Mouse (Mus musculus): ENCODE results near the gene Manbal. TPM values are rescaled to one million over a fixed set of nuclear protein-coding genes. Genes with fewer than 3 reads are reported as not detected.

Gene Manbal
- polyA plus RNA-seq, 1 experiment, result 54.2 TPM

- Histone ChIP-seq H3K4me1 (ENCODE audit: control insufficient read depth, insufficient read depth, low read length) (no peaks in the 10 kb centered on the region), H3K4me3 (ENCODE audit: insufficient read depth, low read length) (no peak overlapping the region), H3K27ac (ENCODE audit: insufficient read depth, low read length) (no peak overlapping the region)
- TF ChIP-seq CTCF (IDR thresholded peaks at IDR 0.05; ENCODE audit: borderline replicate concordance, insufficient read depth, low read length), result no peak
- TF ChIP-seq POLR2A (IDR thresholded peaks at IDR 0.05; ENCODE audit: low read depth, low read length), result no peak
Observed at GRCm38 (mm10) chr2:157389591-157389921, 22.2 kb downstream of the Manbal start.

GRCm38 (mm10) chr2:157392331-157392730 is 24.9 kb downstream of the Manbal start:
- no peak overlapping the region for H3K4me3 ChIP-seq (ENCODE audit: insufficient read depth, low read length)
- TF ChIP-seq CTCF (IDR thresholded peaks at IDR 0.05; ENCODE audit: borderline replicate concordance, insufficient read depth, low read length) (no peak), POLR2A (IDR thresholded peaks at IDR 0.05; ENCODE audit: low read depth, low read length) (no peak)
- no peak overlapping the region for H3K27ac ChIP-seq (ENCODE audit: insufficient read depth, low read length)
- H3K4me1 ChIP-seq (ENCODE audit: control insufficient read depth, insufficient read depth, low read length), result no peaks in the 10 kb centered on the region

DNA sequence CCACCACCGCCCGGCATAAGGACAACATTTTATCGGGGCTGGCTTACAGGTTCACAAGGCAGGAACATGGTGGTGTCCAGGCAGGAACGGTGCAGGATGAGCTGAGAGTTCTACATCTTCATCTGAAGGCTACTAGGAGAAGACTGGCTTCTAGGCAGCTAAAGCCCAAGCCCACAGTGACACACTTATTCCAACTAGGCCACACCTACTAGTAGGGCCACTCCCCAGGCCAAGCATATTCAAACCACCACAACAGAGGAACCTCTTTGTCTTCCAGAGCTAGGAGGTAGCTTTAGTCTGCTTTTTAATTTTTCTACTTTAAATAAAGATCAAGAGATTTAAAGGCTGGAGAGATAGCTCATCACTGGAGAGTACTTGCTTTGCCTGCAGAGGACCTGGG is 26.2 kb downstream of the Manbal start:
- Histone ChIP-seq H3K27ac (ENCODE audit: insufficient read depth, low read length) (no peak overlapping the region), H3K4me3 (ENCODE audit: insufficient read depth, low read length) (no peak overlapping the region), H3K4me1 (ENCODE audit: control insufficient read depth, insufficient read depth, low read length) (no peaks in the 10 kb centered on the region)
- TF ChIP-seq CTCF (IDR thresholded peaks at IDR 0.05; ENCODE audit: borderline replicate concordance, insufficient read depth, low read length), result no peak
- no peak for TF ChIP-seq POLR2A (IDR thresholded peaks at IDR 0.05; ENCODE audit: low read depth, low read length)

- TF ChIP-seq CTCF (IDR thresholded peaks at IDR 0.05; ENCODE audit: borderline replicate concordance, insufficient read depth, low read length) (no peak), POLR2A (IDR thresholded peaks at IDR 0.05; ENCODE audit: low read depth, low read length) (no peak)
- H3K4me3 ChIP-seq (ENCODE audit: insufficient read depth, low read length), result no peak overlapping the region
- no peak overlapping the region for H3K27ac ChIP-seq (ENCODE audit: insufficient read depth, low read length)
- H3K4me1 ChIP-seq (ENCODE audit: control insufficient read depth, insufficient read depth, low read length), result no peaks in the 10 kb centered on the region
Observed at GRCm38 (mm10) chr2:157394868-157395267, 27.5 kb downstream of the Manbal start.

GRCm38 (mm10) chr2:157395371-157395770 is 28.0 kb downstream of the Manbal start:
- Histone ChIP-seq H3K4me1 (ENCODE audit: control insufficient read depth, insufficient read depth, low read length) (no peaks in the 10 kb centered on the region), H3K27ac (ENCODE audit: insufficient read depth, low read length) (no peak overlapping the region), H3K4me3 (ENCODE audit: insufficient read depth, low read length) (no peak overlapping the region)
- TF ChIP-seq POLR2A (IDR thresholded peaks at IDR 0.05; ENCODE audit: low read depth, low read length) (no peak), CTCF (IDR thresholded peaks at IDR 0.05; ENCODE audit: borderline replicate concordance, insufficient read depth, low read length) (no peak)

DNA sequence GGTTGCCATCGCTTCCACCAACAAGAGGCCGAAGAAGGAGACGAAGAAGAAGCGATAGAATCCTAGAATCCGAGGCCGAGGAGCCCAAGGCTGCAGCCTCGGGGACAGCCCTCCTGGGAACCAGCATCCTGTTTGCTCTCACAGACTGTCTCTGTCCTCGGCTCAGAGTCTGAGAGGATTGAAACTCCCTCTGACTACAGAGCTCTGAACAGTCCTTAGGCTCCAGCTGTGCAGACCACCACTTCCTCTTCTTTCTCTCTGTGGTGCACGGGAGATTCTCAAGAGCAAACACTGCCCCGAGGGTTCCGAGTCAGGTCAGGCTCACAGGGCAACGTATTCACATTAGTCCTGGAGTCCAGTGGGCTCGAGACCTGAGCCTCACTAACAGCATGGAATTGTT is 28.6 kb downstream of the Manbal start:
- Histone ChIP-seq H3K4me1 (ENCODE audit: control insufficient read depth, insufficient read depth, low read length) (no peaks in the 10 kb centered on the region), H3K4me3 (ENCODE audit: insufficient read depth, low read length) (no peak overlapping the region), H3K27ac (ENCODE audit: insufficient read depth, low read length) (no peak overlapping the region)
- TF ChIP-seq POLR2A (IDR thresholded peaks at IDR 0.05; ENCODE audit: low read depth, low read length) (no peak), CTCF (IDR thresholded peaks at IDR 0.05; ENCODE audit: borderline replicate concordance, insufficient read depth, low read length) (no peak)

DNA sequence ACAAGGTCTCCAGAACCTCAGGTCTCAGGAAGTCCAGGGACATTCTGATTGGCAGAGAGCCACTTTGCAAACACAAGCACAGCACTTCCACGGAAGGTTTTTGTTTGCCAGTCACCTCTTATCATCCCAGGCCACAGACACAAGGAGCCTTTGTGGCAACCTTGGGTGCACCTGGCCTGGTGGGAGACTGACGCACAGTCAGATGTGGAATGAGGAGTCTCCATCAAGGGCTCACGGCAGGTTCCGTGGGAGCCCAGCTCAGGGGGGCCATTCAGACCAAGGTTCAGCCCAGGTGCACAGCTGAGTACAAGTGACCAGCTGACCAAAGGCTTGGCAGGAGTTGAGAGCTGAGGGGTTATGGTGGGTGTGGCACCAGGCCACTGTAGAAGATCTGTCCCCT is 30.0 kb downstream of the Manbal start:
- Histone ChIP-seq H3K4me1 (ENCODE audit: control insufficient read depth, insufficient read depth, low read length) (no peaks in the 10 kb centered on the region), H3K27ac (ENCODE audit: insufficient read depth, low read length) (no peak overlapping the region), H3K4me3 (ENCODE audit: insufficient read depth, low read length) (no peak overlapping the region)
- TF ChIP-seq POLR2A (IDR thresholded peaks at IDR 0.05; ENCODE audit: low read depth, low read length), result no peak
- TF ChIP-seq CTCF (IDR thresholded peaks at IDR 0.05; ENCODE audit: borderline replicate concordance, insufficient read depth, low read length), result no peak

DNA sequence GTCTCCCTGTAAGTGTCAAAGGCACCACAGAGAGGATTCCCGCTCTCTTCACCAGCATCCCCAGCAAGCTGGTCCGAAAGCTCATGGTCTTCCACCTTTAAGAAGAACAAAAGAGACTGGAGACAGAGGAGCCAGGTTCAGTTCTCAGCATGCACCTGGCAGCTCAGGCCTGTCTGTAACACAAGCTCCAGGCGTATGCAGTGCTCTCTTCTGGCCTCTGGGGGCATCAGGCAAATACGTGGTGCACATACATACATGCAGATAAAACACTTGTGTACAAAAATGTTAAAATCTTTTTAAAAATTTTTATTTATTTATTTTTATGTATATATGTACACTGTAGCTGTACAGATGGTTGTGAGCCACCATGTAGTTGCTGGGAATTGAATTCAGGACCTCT is 31.1 kb downstream of the Manbal start:
- Histone ChIP-seq H3K27ac (ENCODE audit: insufficient read depth, low read length) (no peak overlapping the region), H3K4me3 (ENCODE audit: insufficient read depth, low read length) (no peak overlapping the region), H3K4me1 (ENCODE audit: control insufficient read depth, insufficient read depth, low read length) (no peaks in the 10 kb centered on the region)
- TF ChIP-seq POLR2A (IDR thresholded peaks at IDR 0.05; ENCODE audit: low read depth, low read length) (no peak), CTCF (IDR thresholded peaks at IDR 0.05; ENCODE audit: borderline replicate concordance, insufficient read depth, low read length) (no peak; the same call in 1 of the 2 replicates)

DNA sequence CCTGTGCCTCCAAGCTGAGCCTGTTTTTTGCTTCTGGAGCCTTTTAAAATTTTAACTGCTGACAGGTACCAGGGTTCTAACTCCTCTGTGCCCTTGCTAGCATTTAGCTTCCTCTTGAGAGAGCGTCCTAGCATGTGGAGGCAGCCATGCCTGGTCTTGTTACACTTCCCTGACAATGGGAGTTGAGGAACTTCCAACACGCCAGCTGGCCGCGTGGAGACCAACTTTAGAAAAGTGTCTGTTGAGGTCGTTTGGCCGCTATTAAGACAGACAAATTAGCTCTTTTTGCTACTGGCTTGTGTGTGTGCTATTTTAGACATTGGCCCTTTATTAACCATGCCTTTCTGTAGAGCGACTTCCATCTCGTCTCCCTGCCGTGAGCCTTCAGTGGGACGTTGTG is 32.4 kb downstream of the Manbal start:
- H3K4me3 ChIP-seq (ENCODE audit: insufficient read depth, low read length), result no peak overlapping the region
- no peak overlapping the region for H3K27ac ChIP-seq (ENCODE audit: insufficient read depth, low read length)
- no peaks in the 10 kb centered on the region for H3K4me1 ChIP-seq (ENCODE audit: control insufficient read depth, insufficient read depth, low read length)
- TF ChIP-seq POLR2A (IDR thresholded peaks at IDR 0.05; ENCODE audit: low read depth, low read length) (no peak), CTCF (IDR thresholded peaks at IDR 0.05; ENCODE audit: borderline replicate concordance, insufficient read depth, low read length) (no peak)

- Histone ChIP-seq H3K27ac (ENCODE audit: insufficient read depth, low read length) (no peak overlapping the region), H3K4me1 (ENCODE audit: control insufficient read depth, insufficient read depth, low read length) (no peaks in the 10 kb centered on the region), H3K4me3 (ENCODE audit: insufficient read depth, low read length) (no peak overlapping the region)
- TF ChIP-seq CTCF (IDR thresholded peaks at IDR 0.05; ENCODE audit: borderline replicate concordance, insufficient read depth, low read length), result no peak
- TF ChIP-seq POLR2A (IDR thresholded peaks at IDR 0.05; ENCODE audit: low read depth, low read length), result no peak
Observed at GRCm38 (mm10) chr2:157400491-157400890, 33.1 kb downstream of the Manbal start.

DNA sequence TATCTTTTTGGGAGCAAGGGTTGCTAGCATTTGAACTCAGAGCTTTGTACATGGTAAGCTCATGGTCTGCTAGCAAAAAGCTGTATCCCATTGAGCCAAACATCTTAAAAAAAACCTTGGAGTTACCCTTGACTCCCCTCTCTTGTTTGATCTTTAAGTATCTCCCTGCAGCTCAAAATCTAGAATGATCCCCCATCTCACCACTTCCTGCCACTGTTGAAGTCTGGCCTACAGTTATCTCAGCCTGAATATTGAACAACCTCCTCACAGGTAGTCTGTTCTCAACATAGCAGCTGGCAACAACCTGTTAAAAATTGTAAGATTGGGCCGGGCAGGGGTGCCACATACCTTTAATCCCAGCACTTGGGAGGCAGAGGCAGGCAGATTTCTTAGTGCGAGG is 33.9 kb downstream of the Manbal start:
- H3K4me1 ChIP-seq (ENCODE audit: control insufficient read depth, insufficient read depth, low read length), result no peaks in the 10 kb centered on the region
- TF ChIP-seq POLR2A (IDR thresholded peaks at IDR 0.05; ENCODE audit: low read depth, low read length) (no peak), CTCF (IDR thresholded peaks at IDR 0.05; ENCODE audit: borderline replicate concordance, insufficient read depth, low read length) (no peak)

More for the DNA sequence above, 33.9 kb downstream of the Manbal start:
- Histone ChIP-seq H3K4me3 (ENCODE audit: insufficient read depth, low read length) (no peak overlapping the region), H3K27ac (ENCODE audit: insufficient read depth, low read length) (no peak overlapping the region)
